Mouse (Mus musculus) midbrain, postnatal 0 days (tissue): Measurements from ENCODE around the gene Syt6. TPM values are rescaled to one million over a fixed set of nuclear protein-coding genes. Genes with fewer than 3 reads are reported as not detected.
"Not testable (repeated sequence)": the region's sequence is repeated elsewhere in the genome, so short reads cannot be mapped to it uniquely, and the experiment has no call there.

ENCODE experiments used
- ATAC-seq: fragments of 200-750 bp; cut with Nextera tagmentation; 2 replicates; pipeline ENCODE4 v1.8.0; 2017; ENCODE audit warnings: moderate number of reproducible peaks, mild to moderate bottlenecking, moderate TSS enrichment, moderate library complexity; ENCODE audit not compliant: low FRiP score
- DNase-seq: peaks from one replicate; pipeline ENCODE4 v3.0.0-alpha.2; 2015; ENCODE audit warnings: low spot score
- H3K27ac ChIP-seq: fragments of 300-500 bp; sonication (generic); 2 replicates; pipeline ENCODE4 v1.5.1; 2014; ENCODE audit warnings: low read depth, mild to moderate bottlenecking, low read length, mixed read lengths
- H3K27me3 ChIP-seq: fragments of 300-500 bp; sonication (generic); 2 replicates; pipeline ENCODE4 v1.6.1; 2014; ENCODE audit warnings: low read length, control low read depth, mixed read lengths; ENCODE audit not compliant: insufficient read depth
- H3K36me3 ChIP-seq: fragments of 300-500 bp; sonication (generic); 2 replicates; pipeline ENCODE4 v1.6.1; 2014; ENCODE audit warnings: low read length, control low read depth, mixed read lengths; ENCODE audit not compliant: insufficient read depth
- H3K4me1 ChIP-seq: fragments of 300-500 bp; sonication (generic); 2 replicates; pipeline ENCODE4 v1.6.1; 2014; ENCODE audit warnings: mild to moderate bottlenecking, control low read depth, antibody characterized with exemption, low read length, mixed read lengths; ENCODE audit not compliant: insufficient read depth
- H3K4me2 ChIP-seq: fragments of 300-500 bp; sonication (generic); 2 replicates; pipeline ENCODE4 v1.6.1; 2014; ENCODE audit warnings: low read depth, mild to moderate bottlenecking, low read length, mixed read lengths; ENCODE audit not compliant: poor library complexity, severe bottlenecking
- H3K4me3 ChIP-seq: fragments of 300-500 bp; sonication (generic); 2 replicates; pipeline ENCODE4 v1.5.1; 2014; ENCODE audit warnings: low read depth, mild to moderate bottlenecking, low read length, moderate library complexity
- H3K9ac ChIP-seq: fragments of 300-500 bp; sonication (generic); replicated peaks from 2 replicates; pipeline ENCODE4 v1.6.1; 2014; ENCODE audit warnings: mild to moderate bottlenecking, low read length, moderate library complexity, mixed read lengths; ENCODE audit not compliant: poor library complexity, severe bottlenecking
- H3K9me3 ChIP-seq: fragments of 300-500 bp; sonication (generic); 2 replicates; pipeline ENCODE4 v1.6.1; 2016; ENCODE audit warnings: low read length, control low read depth
- CTCF ChIP-seq: IDR thresholded peaks from 2 replicates; pipeline ENCODE4 v1.5.1; 2016; ENCODE audit warnings: antibody characterized with exemption, mild to moderate bottlenecking
- WGBS: fragments of 180-500 bp; shearing (Covaris S2); extraction: QIAGEN DNeasy Blood & Tissue Kit; methylation state at CpG from one replicate; pipeline ENCODE4 v1.1.7; 2014; 5-methylcytosine and 5-hydroxymethylcytosine counted together
- polyA plus RNA-seq: library from polyadenylated mRNA; unstranded; fragments of >200 nt; fragmentation: Nextera tagmentation; extraction: Ambion mirVana; gene quantifications from 2 replicates; pipeline ENCODE4 v1.2.1, GENCODE M21; 2015
- total RNA-seq: library from RNA; depleted of rRNA; stranded (reverse); fragments of >200 nt; gene quantifications from 2 replicates; pipeline ENCODE4 v1.2.3, GENCODE M21; 2014

The Syt6 gene
- total and polyA plus RNA-seq, 2 experiments from 2014 or later, result 10.0 to 30.7 TPM

- ATAC-seq (no peak), DNase-seq (no peak)
- H3K9me3 ChIP-seq, result no peaks in the 10 kb centered on the region
- no peaks in the 10 kb centered on the region for H3K27me3 ChIP-seq
- no peak overlapping the region for H3K27ac ChIP-seq
- H3K4me2 ChIP-seq, result no peak overlapping the region
- no peak overlapping the region for H3K9ac ChIP-seq
- no peak for TF ChIP-seq CTCF
- H3K36me3 ChIP-seq, result no peaks in the 10 kb centered on the region
- H3K4me1 ChIP-seq, result no peaks in the 10 kb centered on the region
- no peak overlapping the region for H3K4me3 ChIP-seq
- 40% methylated on average over 7 of the region's 7 CpGs for WGBS
These were observed 66.3 kb downstream of the Syt6 start for GRCm38 (mm10) chr3:103641301-103641700.

GRCm38 (mm10) chr3:103645968-103646367 is 70.9 kb downstream of the Syt6 start, which contains the start of gene Atg4a-ps:
TSS of gene Atg4a-ps (minus strand) at chr3:103646068.
- H3K27ac ChIP-seq, H3K27me3 ChIP-seq, H3K4me2 ChIP-seq, H3K9me3 ChIP-seq, H3K4me3 ChIP-seq, ATAC-seq, DNase-seq, H3K36me3 ChIP-seq, H3K4me1 ChIP-seq, H3K9ac ChIP-seq: not testable (repeated sequence)
- 91% methylated on average over 2 of the region's 2 CpGs for WGBS

- ATAC-seq (no peak), DNase-seq (no peak)
- Histone ChIP-seq H3K27me3 (no peaks in the 10 kb centered on the region), H3K4me3 (no peak overlapping the region), H3K36me3 (no peaks in the 10 kb centered on the region), H3K4me2 (no peak overlapping the region), H3K9me3 (no peaks in the 10 kb centered on the region), H3K27ac (no peak overlapping the region), H3K4me1 (no peaks in the 10 kb centered on the region), H3K9ac (no peak overlapping the region)
- 93% methylated on average over 11 of the region's 11 CpGs for WGBS
- no peak for TF ChIP-seq CTCF
These were observed 72.3 kb downstream of the Syt6 start for GRCm38 (mm10) chr3:103647164-103647867.

- ATAC-seq, result no peak
- no peak for TF ChIP-seq CTCF
These were observed 73.5 kb downstream of the Syt6 start for GRCm38 (mm10) chr3:103648486-103648885.

GRCm38 (mm10) chr3:103649716-103650115 is 74.7 kb downstream of the Syt6 start:
- Histone ChIP-seq H3K4me2 (no peak overlapping the region), H3K27ac (no peak overlapping the region), H3K36me3 (no peaks in the 10 kb centered on the region), H3K4me3 (no peak overlapping the region), H3K9ac (no peak overlapping the region), H3K9me3 (no peaks in the 10 kb centered on the region), H3K4me1 (no peaks in the 10 kb centered on the region), H3K27me3 (no peaks in the 10 kb centered on the region)
- TF ChIP-seq CTCF, result no peak
- ATAC-seq (no peak), DNase-seq (no peak)
- 79% methylated on average over 6 of the region's 6 CpGs for WGBS

More at GRCm38 (mm10) chr3:103648486-103648885, 73.5 kb downstream of the Syt6 start:
- Histone ChIP-seq H3K27me3 (no peaks in the 10 kb centered on the region), H3K4me3 (no peak overlapping the region), H3K36me3 (no peaks in the 10 kb centered on the region), H3K9ac (no peak overlapping the region), H3K4me2 (no peak overlapping the region), H3K9me3 (no peaks in the 10 kb centered on the region), H3K27ac (no peak overlapping the region), H3K4me1 (no peaks in the 10 kb centered on the region)
- DNase-seq, result no peak
- 87% methylated on average over 4 of the region's 4 CpGs for WGBS

GRCm38 (mm10) chr3:103650406-103650805 is 75.4 kb downstream of the Syt6 start:
- WGBS, result 19% methylated on average over 1 of the region's 1 CpGs
- ATAC-seq (no peak), DNase-seq (no peak)
- no peak overlapping the region for H3K27ac ChIP-seq
- no peaks in the 10 kb centered on the region for H3K4me1 ChIP-seq
- no peak overlapping the region for H3K9ac ChIP-seq
- H3K36me3 ChIP-seq, result no peaks in the 10 kb centered on the region
- no peak for TF ChIP-seq CTCF
- no peak overlapping the region for H3K4me3 ChIP-seq
- no peaks in the 10 kb centered on the region for H3K9me3 ChIP-seq
- H3K27me3 ChIP-seq, result no peaks in the 10 kb centered on the region
- H3K4me2 ChIP-seq, result no peak overlapping the region
